Mouse (Mus musculus): ENCODE results near the gene Nkx1-1. TPM values are rescaled to one million over a fixed set of nuclear protein-coding genes. Genes with fewer than 3 reads are reported as not detected.
A peak's percentile ranks its signal among the peaks of the same experiment; 100 is the strongest.

The Nkx1-1 gene
- total and polyA plus RNA-seq, 3 experiments = 0.11 TPM; not detected in 2

- Histone ChIP-seq H3K36me3 (replicated peaks) (peaks cover 84% of the 10 kb centered on the region), H3K27me3 (ENCODE audit: insufficient read depth, low read length) (no peaks in the 10 kb centered on the region), H3K4me3 (ENCODE audit: low read depth, low read length) (no peak overlapping the region), H3K9me3 (replicated peaks) (no peaks in the 10 kb centered on the region), H3K4me1 (ENCODE audit: insufficient read depth, low read depth, low read length) (peaks cover 5% of the 10 kb centered on the region; the same call in 1 of the 2 replicates)
- DNase-seq (ENCODE audit: low spot score) = peak; percentile 30
- TF ChIP-seq GATA2 (IDR thresholded peaks at IDR 0.05; ENCODE audit: borderline replicate concordance, low read depth, low read length) (no peak), CTCF (IDR thresholded peaks at IDR 0.05; ENCODE audit: low read depth, low read length) (peak; percentile 89)
- peak; percentile 49 for ATAC-seq (ENCODE audit: extremely low read depth, insufficient number of reproducible peaks, low FRiP score, poor library complexity, severe bottlenecking)
These were observed 40.0 kb downstream of the Nkx1-1 start for GRCm38 (mm10) chr5:33393803-33394202.

GRCm38 (mm10) chr5:33387550-33387949, 46.2 kb downstream of the Nkx1-1 start:
- DNase-seq (ENCODE audit: low spot score) (no peak), ATAC-seq (ENCODE audit: extremely low read depth, insufficient number of reproducible peaks, low FRiP score, poor library complexity, severe bottlenecking) (no peak)
- H3K4me1 ChIP-seq (ENCODE audit: insufficient read depth, low read depth, low read length) = no peaks in the 10 kb centered on the region
- TF ChIP-seq GATA1 (IDR thresholded peaks at IDR 0.05; ENCODE audit: borderline replicate concordance, low read length) (no peak), TAL1 (conservative IDR thresholded peaks at IDR 0.05; ENCODE audit: low read depth, low read length) (no peak)
- H3K27me3 ChIP-seq (ENCODE audit: insufficient read depth, low read length) = no peaks in the 10 kb centered on the region
- H3K36me3 ChIP-seq (replicated peaks) = peaks cover 86% of the 10 kb centered on the region
- H3K4me3 ChIP-seq (ENCODE audit: low read depth, low read length) = no peak overlapping the region
- no peaks in the 10 kb centered on the region for H3K9me3 ChIP-seq (replicated peaks)

Other genes with a start within 250 kb of the Nkx1-1 start
- gene Spon2, start 215.5 kb downstream of the Nkx1-1 start, total RNA-seq (2014; fragmentation: Nextera tagmentation) = not detected in 2 replicates
- gene Spon2, start 215.5 kb downstream of the Nkx1-1 start, total RNA-seq (2017) = 0.17 and 0.22 TPM in 2 replicates
- gene Spon2, start 215.5 kb downstream of the Nkx1-1 start, polyA plus RNA-seq (2012) = 0.03 and 0.04 TPM in 2 replicates
- 126 and 164 TPM in 2 replicates for gene Ctbp1, start 159.0 kb downstream of the Nkx1-1 start, total RNA-seq (2014; fragmentation: Nextera tagmentation)
- gene Ctbp1, start 159.0 kb downstream of the Nkx1-1 start, total RNA-seq (2017) = 144 and 146 TPM in 2 replicates
- gene Ctbp1, start 159.0 kb downstream of the Nkx1-1 start, polyA plus RNA-seq (2012) = 256 and 297 TPM in 2 replicates
- gene Maea, start 98.5 kb downstream of the Nkx1-1 start, total RNA-seq (2014; fragmentation: Nextera tagmentation) = 41.7 and 42.7 TPM in 2 replicates
- 264 and 288 TPM in 2 replicates for gene Maea, start 98.5 kb downstream of the Nkx1-1 start, total RNA-seq (2017)
- 73.0 and 106 TPM in 2 replicates for gene Maea, start 98.5 kb downstream of the Nkx1-1 start, polyA plus RNA-seq (2012)
- 21.5 and 23.9 TPM in 2 replicates for gene Uvssa, start 55.4 kb downstream of the Nkx1-1 start, total RNA-seq (2014; fragmentation: Nextera tagmentation)
- gene Uvssa, start 55.4 kb downstream of the Nkx1-1 start, total RNA-seq (2017) = 7.1 and 7.5 TPM in 2 replicates
- 1.4 and 1.9 TPM in 2 replicates for gene Uvssa, start 55.4 kb downstream of the Nkx1-1 start, polyA plus RNA-seq (2012)
- gene Fam53a, start 195.7 kb upstream of the Nkx1-1 start, total RNA-seq (2014; fragmentation: Nextera tagmentation) = 25.4 and 30.8 TPM in 2 replicates
- 30.4 and 30.6 TPM in 2 replicates for gene Fam53a, start 195.7 kb upstream of the Nkx1-1 start, total RNA-seq (2017)
- 84.5 and 102 TPM in 2 replicates for gene Fam53a, start 195.7 kb upstream of the Nkx1-1 start, polyA plus RNA-seq (2012)
- gene Gm9903, start 195.9 kb upstream of the Nkx1-1 start, total RNA-seq (2014; fragmentation: Nextera tagmentation) = 2.8 and 2.9 TPM in 2 replicates
- 0.66 and 0.70 TPM in 2 replicates for gene Gm9903, start 195.9 kb upstream of the Nkx1-1 start, total RNA-seq (2017)
- 0.06 TPM in 1 of 2 replicates, not detected in the other for gene Gm9903, start 195.9 kb upstream of the Nkx1-1 start, polyA plus RNA-seq (2012)
- gene Slbp, start 218.6 kb upstream of the Nkx1-1 start, total RNA-seq (2014; fragmentation: Nextera tagmentation) = 168 and 174 TPM in 2 replicates
- gene Slbp, start 218.6 kb upstream of the Nkx1-1 start, total RNA-seq (2017) = 373 and 386 TPM in 2 replicates
- gene Slbp, start 218.6 kb upstream of the Nkx1-1 start, polyA plus RNA-seq (2012) = 174 and 196 TPM in 2 replicates
- 112 and 119 TPM in 2 replicates for gene Tacc3, start 224.2 kb upstream of the Nkx1-1 start, total RNA-seq (2014; fragmentation: Nextera tagmentation)
- 150 and 155 TPM in 2 replicates for gene Tacc3, start 224.2 kb upstream of the Nkx1-1 start, total RNA-seq (2017)
- gene Tacc3, start 224.2 kb upstream of the Nkx1-1 start, polyA plus RNA-seq (2012) = 81.8 and 94.2 TPM in 2 replicates
- 20.7 and 22.3 TPM in 2 replicates for gene Tmem129, start 224.4 kb upstream of the Nkx1-1 start, total RNA-seq (2014; fragmentation: Nextera tagmentation)
- gene Tmem129, start 224.4 kb upstream of the Nkx1-1 start, total RNA-seq (2017) = 29.2 and 30.0 TPM in 2 replicates
- 12.9 and 13.7 TPM in 2 replicates for gene Tmem129, start 224.4 kb upstream of the Nkx1-1 start, polyA plus RNA-seq (2012)

Measured in G1E (cell line).